Mouse (Mus musculus): ENCODE data around the gene Adipor2.

DNA sequence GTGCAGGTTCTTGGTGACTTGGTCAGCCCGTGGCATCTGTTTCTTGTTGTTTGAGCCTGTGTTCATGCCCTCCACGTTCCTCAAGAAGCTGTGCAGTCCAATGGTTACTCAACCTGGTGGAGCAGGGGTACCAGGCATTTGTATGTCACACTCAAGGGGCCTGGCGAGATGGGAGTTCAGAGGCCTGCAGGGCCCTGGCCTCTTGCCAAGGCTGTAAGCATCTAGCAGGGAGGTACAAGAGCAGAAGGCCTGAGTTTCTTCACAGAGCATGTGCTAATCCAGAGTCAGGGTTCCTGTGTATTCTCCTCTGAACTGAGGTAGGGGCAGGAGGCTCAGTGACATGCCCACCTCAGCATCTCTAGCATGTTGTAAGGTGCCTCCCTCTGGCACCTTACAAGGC is 104.4 kb downstream of the Adipor2 start:
- TF ChIP-seq POLR2A (IDR thresholded peaks at IDR 0.05; ENCODE audit: borderline replicate concordance, extremely low read depth, insufficient read depth, insufficient read length, poor library complexity, severe bottlenecking): no peak
- no peak for TF ChIP-seq CTCF (IDR thresholded peaks at IDR 0.05; ENCODE audit: borderline replicate concordance, extremely low read depth, insufficient read depth, insufficient read length)
